Mouse (Mus musculus): ENCODE measurements at regions not wholly inside any gene's neighbourhood (a gene's known extent, or its start where the extent isn't known, plus 50 kb on each side); places are given as distances from the start of the nearest gene placed in this dataset.

GRCm38 (mm10) chr2:72728699-72729098 is 251.5 kb downstream of the Sp3 start:
- 42% methylated on average over 3 of the region's 3 CpGs for WGBS
- H3K4me3 ChIP-seq (ENCODE audit: low read depth, low read length): no peak overlapping the region
- no peak overlapping the region for H3K27ac ChIP-seq (ENCODE audit: insufficient read depth, low read depth, low read length)
- peak; percentile 66; the same call in 1 of the 2 replicates for TF ChIP-seq CTCF (IDR thresholded peaks at IDR 0.05; ENCODE audit: extremely low read depth, insufficient read length, insufficient replicate concordance, low read depth, low read length)
- TF ChIP-seq POLR2A (IDR thresholded peaks at IDR 0.05; ENCODE audit: low read depth, low read length): no peak
- H3K36me3 ChIP-seq (ENCODE audit: control insufficient read depth, insufficient read depth, low read length): no peaks in the 10 kb centered on the region
- H3K27me3 ChIP-seq (ENCODE audit: control insufficient read depth, insufficient read depth, low read length): no peaks in the 10 kb centered on the region
- H3K4me1 ChIP-seq (ENCODE audit: control insufficient read depth, insufficient read depth, insufficient read length, low read length): peaks cover 3% of the 10 kb centered on the region; the same call in 1 of the 2 replicates

GRCm38 (mm10) chr2:72733371-72733770 is 246.9 kb downstream of the Sp3 start:
- TF ChIP-seq POLR2A (IDR thresholded peaks at IDR 0.05; ENCODE audit: low read depth, low read length) (no peak), CTCF (IDR thresholded peaks at IDR 0.05; ENCODE audit: extremely low read depth, insufficient read length, insufficient replicate concordance, low read depth, low read length) (no peak)
- H3K36me3 ChIP-seq (ENCODE audit: control insufficient read depth, insufficient read depth, low read length): no peaks in the 10 kb centered on the region
- WGBS: 68% methylated on average over 3 of the region's 3 CpGs
- no peaks in the 10 kb centered on the region for H3K4me1 ChIP-seq (ENCODE audit: control insufficient read depth, insufficient read depth, insufficient read length, low read length)
- no peaks in the 10 kb centered on the region for H3K27me3 ChIP-seq (ENCODE audit: control insufficient read depth, insufficient read depth, low read length)
- H3K27ac ChIP-seq (ENCODE audit: insufficient read depth, low read depth, low read length): no peak overlapping the region
- H3K4me3 ChIP-seq (ENCODE audit: low read depth, low read length): no peak overlapping the region

GRCm38 (mm10) chr2:72735035-72735434 is 245.2 kb downstream of the Sp3 start:
- Histone ChIP-seq H3K4me1 (ENCODE audit: control insufficient read depth, insufficient read depth, insufficient read length, low read length) (no peaks in the 10 kb centered on the region), H3K36me3 (ENCODE audit: control insufficient read depth, insufficient read depth, low read length) (no peaks in the 10 kb centered on the region), H3K27me3 (ENCODE audit: control insufficient read depth, insufficient read depth, low read length) (no peaks in the 10 kb centered on the region), H3K27ac (ENCODE audit: insufficient read depth, low read depth, low read length) (no peak overlapping the region), H3K4me3 (ENCODE audit: low read depth, low read length) (no peak overlapping the region)
- 94% methylated on average over 9 of the region's 9 CpGs for WGBS
- no peak for TF ChIP-seq POLR2A (IDR thresholded peaks at IDR 0.05; ENCODE audit: low read depth, low read length)
- TF ChIP-seq CTCF (IDR thresholded peaks at IDR 0.05; ENCODE audit: extremely low read depth, insufficient read length, insufficient replicate concordance, low read depth, low read length): no peak

- Histone ChIP-seq H3K27me3 (ENCODE audit: control insufficient read depth, insufficient read depth, low read length) (no peaks in the 10 kb centered on the region), H3K36me3 (ENCODE audit: control insufficient read depth, insufficient read depth, low read length) (no peaks in the 10 kb centered on the region), H3K27ac (ENCODE audit: insufficient read depth, low read depth, low read length) (no peak overlapping the region), H3K4me1 (ENCODE audit: control insufficient read depth, insufficient read depth, insufficient read length, low read length) (peaks cover 13% of the 10 kb centered on the region), H3K4me3 (ENCODE audit: low read depth, low read length) (no peak overlapping the region)
- TF ChIP-seq POLR2A (IDR thresholded peaks at IDR 0.05; ENCODE audit: low read depth, low read length): no peak
- no peak for TF ChIP-seq CTCF (IDR thresholded peaks at IDR 0.05; ENCODE audit: extremely low read depth, insufficient read length, insufficient replicate concordance, low read depth, low read length)
- 86% methylated on average over 3 of the region's 3 CpGs for WGBS
Measured at GRCm38 (mm10) chr2:72736685-72737084, 243.6 kb downstream of the Sp3 start.

- H3K4me1 ChIP-seq (ENCODE audit: control insufficient read depth, insufficient read depth, insufficient read length, low read length): peaks cover 13% of the 10 kb centered on the region
- no peaks in the 10 kb centered on the region for H3K36me3 ChIP-seq (ENCODE audit: control insufficient read depth, insufficient read depth, low read length)
- peak overlapping the region; percentile 20; the same call in 1 of the 2 replicates for H3K4me3 ChIP-seq (ENCODE audit: low read depth, low read length)
- WGBS: 46% methylated on average over 22 of the region's 22 CpGs
- H3K27me3 ChIP-seq (ENCODE audit: control insufficient read depth, insufficient read depth, low read length): no peaks in the 10 kb centered on the region
- TF ChIP-seq CTCF (IDR thresholded peaks at IDR 0.05; ENCODE audit: extremely low read depth, insufficient read length, insufficient replicate concordance, low read depth, low read length): no peak
- TF ChIP-seq POLR2A (IDR thresholded peaks at IDR 0.05; ENCODE audit: low read depth, low read length): no peak
- H3K27ac ChIP-seq (ENCODE audit: insufficient read depth, low read depth, low read length): no peak overlapping the region
Measured at GRCm38 (mm10) chr2:72740391-72741361, 239.6 kb downstream of the Sp3 start.

GRCm38 (mm10) chr2:72741746-72742145 is 238.5 kb downstream of the Sp3 start:
- Histone ChIP-seq H3K4me1 (ENCODE audit: control insufficient read depth, insufficient read depth, insufficient read length, low read length) (peaks cover 13% of the 10 kb centered on the region), H3K27me3 (ENCODE audit: control insufficient read depth, insufficient read depth, low read length) (no peaks in the 10 kb centered on the region), H3K36me3 (ENCODE audit: control insufficient read depth, insufficient read depth, low read length) (no peaks in the 10 kb centered on the region), H3K4me3 (ENCODE audit: low read depth, low read length) (no peak overlapping the region), H3K27ac (ENCODE audit: insufficient read depth, low read depth, low read length) (no peak overlapping the region)
- 38% methylated on average over 5 of the region's 5 CpGs for WGBS
- TF ChIP-seq POLR2A (IDR thresholded peaks at IDR 0.05; ENCODE audit: low read depth, low read length) (no peak), CTCF (IDR thresholded peaks at IDR 0.05; ENCODE audit: extremely low read depth, insufficient read length, insufficient replicate concordance, low read depth, low read length) (no peak)

GRCm38 (mm10) chr2:72743651-72744050 is 236.6 kb downstream of the Sp3 start:
- no peak overlapping the region for H3K27ac ChIP-seq (ENCODE audit: insufficient read depth, low read depth, low read length)
- H3K36me3 ChIP-seq (ENCODE audit: control insufficient read depth, insufficient read depth, low read length): no peaks in the 10 kb centered on the region
- no peaks in the 10 kb centered on the region for H3K27me3 ChIP-seq (ENCODE audit: control insufficient read depth, insufficient read depth, low read length)
- no peak for TF ChIP-seq CTCF (IDR thresholded peaks at IDR 0.05; ENCODE audit: extremely low read depth, insufficient read length, insufficient replicate concordance, low read depth, low read length)
- no peak for TF ChIP-seq POLR2A (IDR thresholded peaks at IDR 0.05; ENCODE audit: low read depth, low read length)
- H3K4me3 ChIP-seq (ENCODE audit: low read depth, low read length): no peak overlapping the region
- H3K4me1 ChIP-seq (ENCODE audit: control insufficient read depth, insufficient read depth, insufficient read length, low read length): peaks cover 13% of the 10 kb centered on the region
- WGBS: 91% methylated on average over 3 of the region's 3 CpGs

All from small intestine, adult 2 months (tissue).